Mouse (Mus musculus) adrenal gland, adult 18-20 months (tissue): ENCODE data around the gene Crybg3. TPM values are rescaled to one million over a fixed set of nuclear protein-coding genes. Genes with fewer than 3 reads are reported as not detected.

ENCODE experiments used
- DNase-seq, 2 experiments: peaks; one replicate each; pipeline ENCODE4 v3.0.0; 2021 to 2022; ENCODE audit warnings: low spot score in 2 of 2
- long read RNA-seq, 2 experiments: library from polyadenylated mRNA; stranded (forward); transcript quantifications; one replicate each; pipeline ENCODE4 v2.0.0; 2021
- total RNA-seq, 2 experiments: library from RNA; stranded (reverse); gene quantifications; 1 replicate in 1 of 2; 2 replicates in 1 of 2; pipeline ENCODE4 v1.2.3; 2021

The Crybg3 gene
- 10 to 100 TPM; 16.4 to 16.5 TPM for total RNA-seq
- long read RNA-seq, experiment 1, partial matches to known transcripts: 3 of 4 reads
- long read RNA-seq, experiment 1, other reads (novel, unspliced or antisense): 1 of 4 reads
- long read RNA-seq, experiment 2, partial matches to known transcripts: 2 of 2 reads
- long read RNA-seq, experiment 2, other reads (novel, unspliced or antisense): 0 of 2 reads

DNA sequence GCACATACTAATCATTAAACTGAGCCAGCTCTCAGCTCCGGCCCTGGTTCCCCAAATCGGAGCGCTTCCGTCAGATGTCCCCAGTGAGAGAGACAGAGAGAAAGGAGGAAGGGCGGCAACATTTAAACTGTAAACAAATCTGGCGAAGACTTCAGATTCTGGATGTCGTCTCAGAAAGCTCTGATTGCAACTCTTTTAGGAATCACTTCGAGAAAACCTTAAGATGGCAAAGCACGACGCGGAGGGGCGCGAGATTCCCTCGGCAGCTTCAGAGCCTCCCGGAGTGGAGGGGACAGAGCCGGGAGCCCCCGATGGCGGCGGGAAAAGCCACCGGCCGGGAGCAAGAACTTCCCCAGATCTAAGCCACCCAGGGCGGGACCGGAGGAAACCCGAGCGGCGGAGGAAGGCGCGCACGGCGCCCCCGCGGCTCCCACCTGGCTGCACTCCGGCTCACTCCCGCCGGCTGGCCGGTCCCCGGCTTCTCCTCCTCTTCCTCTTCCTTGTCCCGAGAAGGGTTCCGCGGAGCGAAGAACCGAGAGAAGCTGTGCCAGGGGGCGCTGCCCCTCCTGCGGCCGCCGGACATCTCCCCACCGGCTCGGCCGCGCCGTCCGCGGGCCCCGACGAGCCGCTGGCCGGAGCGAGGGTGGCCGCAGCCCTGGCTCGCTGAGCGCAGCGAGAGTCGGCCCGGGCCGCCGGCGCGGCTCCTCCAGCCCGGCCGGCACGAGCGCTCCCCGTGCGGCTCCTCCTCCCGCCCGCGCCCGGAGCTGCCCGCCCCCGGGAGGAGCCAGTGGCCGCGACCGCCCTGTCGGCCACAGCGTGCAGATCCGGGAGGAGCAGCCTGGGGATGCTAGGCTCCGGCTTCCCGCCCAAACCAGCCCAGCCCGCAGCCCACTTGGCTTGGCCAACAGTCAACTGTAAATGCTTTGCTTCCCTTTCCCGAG, at the start of gene Crybg3:
Crybg3 (minus strand) TSS at position 669 of the 941 bp plus-strand sequence.
- DNase-seq: peak; percentile 86 to 88

- no peak for DNase-seq
Measured at GRCm38 (mm10) chr16:59643766-59644165, 43.0 kb upstream of the Crybg3 start.

GRCm38 (mm10) chr16:59639985-59640384, 39.2 kb upstream of the Crybg3 start:
- no peak for DNase-seq

- DNase-seq: peak; percentile 92 to 93
Measured at GRCm38 (mm10) chr16:59639102-59639691, 38.4 kb upstream of the Crybg3 start, which contains the start of gene Arl6. Gene Arl6 (minus strand): TSS chr16:59639391.

GRCm38 (mm10) chr16:59634598-59634997, 33.8 kb upstream of the Crybg3 start:
- no peak for DNase-seq

GRCm38 (mm10) chr16:59621554-59621953, 20.8 kb upstream of the Crybg3 start:
- no peak for DNase-seq

GRCm38 (mm10) chr16:59617167-59617566, 16.4 kb upstream of the Crybg3 start:
- peak in 1 of 2 experiments; percentile 18 for DNase-seq

- DNase-seq: no peak
Measured at GRCm38 (mm10) chr16:59615675-59616074, 14.9 kb upstream of the Crybg3 start.

DNA sequence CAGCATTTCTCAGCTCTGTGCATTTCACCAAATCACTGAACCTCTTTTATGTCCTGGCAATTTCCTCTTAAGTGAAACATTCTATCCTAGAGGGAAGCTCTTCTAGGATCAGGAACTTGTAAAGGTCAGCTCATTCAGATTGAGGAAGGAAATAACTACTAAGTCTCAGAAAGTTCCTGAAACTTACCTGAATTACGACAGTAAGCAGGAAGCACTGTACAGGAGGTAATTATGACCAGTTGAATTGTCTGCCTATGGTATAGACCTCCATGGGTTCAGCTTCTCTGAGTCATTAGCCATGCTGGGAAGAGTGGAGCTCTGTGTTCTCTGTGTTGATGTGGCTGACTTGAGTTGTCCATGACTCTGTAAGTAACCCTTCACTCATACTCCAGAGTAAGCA, 10.0 kb upstream of the Crybg3 start:
- DNase-seq: no peak

DNA sequence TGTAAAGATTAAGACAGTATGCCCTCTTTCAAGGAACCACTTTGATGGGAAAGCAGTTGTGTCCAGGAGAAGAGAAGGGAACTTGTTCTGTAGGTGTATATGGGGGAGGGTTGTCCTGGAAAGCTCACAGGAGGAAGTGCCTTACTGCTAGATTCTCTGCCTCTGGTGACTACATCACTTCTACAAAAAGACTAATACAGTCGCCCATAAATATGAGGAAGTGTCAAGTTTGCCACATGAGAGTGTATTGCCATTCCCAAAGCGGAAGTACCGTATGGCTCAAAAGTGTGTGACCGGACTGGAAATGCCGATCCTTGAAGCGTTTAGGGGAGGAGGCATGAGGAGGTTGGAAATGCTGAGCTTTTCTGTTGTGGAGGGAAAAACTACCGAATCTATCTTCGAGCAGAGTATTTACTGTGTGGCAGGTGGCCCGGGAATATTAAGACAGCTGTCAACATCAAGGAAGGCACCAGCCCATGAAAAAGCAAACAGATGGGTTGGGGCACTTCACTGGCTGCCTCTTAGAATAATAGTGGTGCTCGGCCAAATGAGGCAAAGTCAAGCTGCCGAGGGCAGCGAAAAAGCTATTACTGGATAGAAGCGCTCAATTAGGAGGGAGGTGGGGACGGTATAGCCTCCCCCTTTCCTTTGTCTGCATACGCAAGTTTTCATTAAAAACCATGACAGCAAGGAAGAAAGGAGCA, 3.5 kb upstream of the Crybg3 start:
- no peak for DNase-seq

DNA sequence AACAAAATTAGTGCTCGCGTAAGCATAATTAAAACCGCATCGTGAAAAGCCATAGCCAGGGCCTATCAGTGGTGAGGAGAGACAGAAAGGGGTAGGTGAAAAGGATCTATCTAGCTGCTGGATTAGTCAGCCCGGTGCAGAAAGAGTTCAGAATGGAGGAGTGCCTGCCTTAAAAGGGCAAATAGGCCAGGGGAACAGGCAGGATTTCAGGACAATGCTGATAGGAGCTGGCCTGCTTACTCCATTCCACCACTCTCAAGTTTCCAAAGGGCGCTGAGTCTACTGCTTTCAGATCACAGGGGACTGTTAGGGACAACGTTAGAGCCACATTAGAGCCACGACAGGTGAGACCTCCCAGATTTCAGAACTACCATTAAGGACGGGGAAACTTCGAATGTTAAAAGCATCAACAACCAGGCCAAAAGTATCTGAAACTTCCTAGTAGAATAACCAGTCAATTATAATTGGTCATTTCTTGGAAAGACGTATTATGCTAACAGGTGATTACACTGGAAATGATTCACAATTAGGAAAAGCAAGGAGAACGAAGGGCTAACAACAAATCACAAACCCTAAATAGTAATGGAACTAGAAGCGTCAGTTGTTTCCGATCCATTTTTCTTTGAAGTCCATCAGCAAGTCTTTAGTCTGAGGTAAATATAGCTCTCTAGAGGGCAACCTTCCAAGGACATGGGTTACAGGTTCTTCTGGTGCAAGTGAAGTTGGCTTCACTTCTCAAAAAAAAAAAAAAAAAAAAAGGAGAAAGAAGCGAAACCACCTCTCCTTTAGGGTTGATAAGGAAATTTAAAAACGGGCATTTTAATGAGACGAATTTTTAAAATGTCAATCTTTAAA, 1.1 kb downstream of the Crybg3 start:
- DNase-seq: peak in 1 of 2 experiments; percentile 17

- DNase-seq: no peak
Measured at GRCm38 (mm10) chr16:59598997-59599396, 1.8 kb downstream of the Crybg3 start.

GRCm38 (mm10) chr16:59597256-59597655, 3.5 kb downstream of the Crybg3 start:
- DNase-seq: no peak

DNA sequence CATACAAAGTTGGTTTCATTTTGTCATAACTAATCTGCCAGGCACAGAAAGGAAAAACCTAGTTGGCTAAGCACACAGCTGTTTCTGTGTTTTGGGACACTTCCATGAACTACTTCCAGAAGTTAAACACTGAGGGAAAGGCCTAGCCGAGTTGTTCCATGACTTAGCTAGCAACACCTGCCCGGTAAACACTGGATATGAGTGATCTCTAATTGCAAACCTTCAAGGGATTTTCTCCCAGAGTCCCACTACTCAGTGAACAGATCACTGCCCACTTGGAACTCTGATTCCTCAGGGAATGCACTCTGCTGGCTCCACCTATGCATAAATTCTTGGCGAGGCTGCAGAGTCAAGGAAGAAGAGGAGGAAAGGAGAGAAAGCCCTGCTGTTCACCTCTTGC, 6.1 kb downstream of the Crybg3 start:
- DNase-seq: no peak

DNA sequence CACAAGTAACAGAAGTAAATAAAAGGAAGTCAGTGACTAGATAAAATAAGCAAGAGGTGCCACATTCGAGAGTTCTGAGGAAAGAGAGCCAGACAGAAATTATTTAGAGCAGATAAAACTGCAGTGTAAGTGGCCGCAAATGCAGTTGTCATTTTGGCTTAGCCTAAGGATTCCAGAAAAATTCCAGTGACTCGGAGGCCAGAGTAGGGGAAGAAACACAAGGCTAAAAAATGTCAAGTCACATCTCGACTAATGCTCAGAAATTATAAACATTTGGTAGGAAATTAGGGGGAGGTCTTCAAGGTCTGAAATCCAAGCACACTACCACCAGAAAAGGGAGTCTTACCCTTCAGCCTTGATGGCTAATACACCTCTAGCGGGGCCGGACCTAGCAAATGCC, 10.0 kb downstream of the Crybg3 start:
- DNase-seq: no peak

GRCm38 (mm10) chr16:59588351-59589025, 12.3 kb downstream of the Crybg3 start:
- DNase-seq: no peak

- no peak for DNase-seq
Measured at GRCm38 (mm10) chr16:59587816-59588215, 13.0 kb downstream of the Crybg3 start.

- no peak for DNase-seq
Measured at GRCm38 (mm10) chr16:59586911-59587310, 13.9 kb downstream of the Crybg3 start.

- no peak for DNase-seq
Measured at GRCm38 (mm10) chr16:59586276-59586675, 14.5 kb downstream of the Crybg3 start.
